ENCODE assay signal across 16 mouse cellular contexts in genomic region chr12:107392050-107392795, GRCm38 (mm10).
A peak's percentile ranks its signal among the peaks of the same experiment; 100 is the strongest.
DNase-seq lines count a peak whose midpoint lies in the region; ATAC-seq lines count a peak whose summit lies in the region.
"Had no signal": no experiment of that assay in that cellular context is flagged by ENCODE, and none has a peak within 500 bp of the region (broad histone marks: within the 10 kb centered on the region; RNA-seq: fewer than 3 reads in every experiment).

No protein-coding gene starts in this region.

- WGBS in heart, embryonic 10.5 days, result 43% methylated on average over 14 of the region's 14 CpGs
- 31% methylated on average over 14 of the region's 14 CpGs for WGBS in embryonic facial prominence, embryonic 14.5 days

- intact Hi-C loops in left cerebral cortex, postnatal 25 days (cut with DNase I), result no loop called here
- intact Hi-C loops in left cerebral cortex, postnatal 36 days (cut with DNase I), result no loop called here

- no peaks in the 10 kb centered on the region for H3K9me3 ChIP-seq in heart, embryonic 10.5 days
- H3K9me3 ChIP-seq in embryonic facial prominence, embryonic 14.5 days (ENCODE audit: control insufficient read depth, low read length), result no peaks in the 10 kb centered on the region
- H3K9me3 ChIP-seq: intestine, embryonic 15.5 days; limb, embryonic 12.5 days; liver, embryonic 15.5 days had no signal

- ATAC-seq in embryonic facial prominence, embryonic 14.5 days (ENCODE audit: low read depth), result no peak
- ATAC-seq in megakaryocyte-erythroid progenitor cell, adult 5-6 weeks (replicated peaks; ENCODE audit: low FRiP score, low TSS enrichment, poor library complexity, severe bottlenecking), result no peak
- ATAC-seq: intestine, embryonic 15.5 days; lung, postnatal 0 days; midbrain, embryonic 16.5 days had no signal

- H3K36me3 ChIP-seq in heart, embryonic 10.5 days, result no peaks in the 10 kb centered on the region
- H3K36me3 ChIP-seq in embryonic facial prominence, embryonic 14.5 days (ENCODE audit: control insufficient read depth, insufficient read depth, low read length), result no peaks in the 10 kb centered on the region
- H3K36me3 ChIP-seq: intestine, embryonic 15.5 days; limb, embryonic 12.5 days; liver, embryonic 15.5 days had no signal

- no peak overlapping the region for H3K4me3 ChIP-seq in heart, embryonic 10.5 days
- no peak overlapping the region for H3K4me3 ChIP-seq in embryonic facial prominence, embryonic 14.5 days (ENCODE audit: low read depth, low read length)
- H3K4me3 ChIP-seq: intestine, embryonic 15.5 days; limb, embryonic 12.5 days; liver, embryonic 15.5 days had no signal

- H3K27me3 ChIP-seq in heart, embryonic 10.5 days (ENCODE audit: insufficient read depth, poor library complexity, severe bottlenecking), result no peaks in the 10 kb centered on the region
- no peaks in the 10 kb centered on the region for H3K27me3 ChIP-seq in embryonic facial prominence, embryonic 14.5 days (replicated peaks; ENCODE audit: control insufficient read depth, insufficient read depth, low read length)
- H3K27me3 ChIP-seq: intestine, embryonic 15.5 days; liver, embryonic 15.5 days had no signal

- no peak overlapping the region for H3K9ac ChIP-seq in embryonic facial prominence, embryonic 14.5 days (ENCODE audit: low read depth, low read length)
- H3K9ac ChIP-seq: hindbrain, embryonic 14.5 days; intestine, embryonic 15.5 days; limb, embryonic 12.5 days; liver, embryonic 15.5 days had no signal

- H3K4me1 ChIP-seq in heart, embryonic 10.5 days, result peaks cover 5% of the 10 kb centered on the region; the same call in 1 of the 2 replicates
- H3K4me1 ChIP-seq in embryonic facial prominence, embryonic 14.5 days (ENCODE audit: control insufficient read depth, insufficient read depth, low read length), result peaks cover 6% of the 10 kb centered on the region
- H3K4me1 ChIP-seq: intestine, embryonic 15.5 days; limb, embryonic 12.5 days; liver, embryonic 15.5 days had no signal

- H3K27ac ChIP-seq in heart, embryonic 10.5 days, result peak overlapping the region; percentile 31
- no peak overlapping the region for H3K27ac ChIP-seq in embryonic facial prominence, embryonic 14.5 days (replicated peaks; ENCODE audit: low read depth, low read length)
- H3K27ac ChIP-seq: hindbrain, embryonic 14.5 days; intestine, embryonic 15.5 days; limb, embryonic 12.5 days; liver, embryonic 15.5 days had no signal

- no peak overlapping the region; the same call in 1 of the 2 replicates for H3K4me2 ChIP-seq in embryonic facial prominence, embryonic 14.5 days (ENCODE audit: low read depth, low read length)
- H3K4me2 ChIP-seq: hindbrain, embryonic 14.5 days; intestine, embryonic 15.5 days; limb, embryonic 12.5 days; liver, embryonic 15.5 days had no signal

- DNase-seq in heart, embryonic 10.5 days (ENCODE audit: low spot score), result peak; percentile 85
- no peak for DNase-seq in heart, adult 9 months (ENCODE audit: low spot score in 2 of 2)
- DNase-seq in left cerebral cortex, postnatal 25 days (ENCODE audit: low spot score in 2 of 2), result peak; percentile 11
- DNase-seq in left cerebral cortex, postnatal 36 days (ENCODE audit: low spot score in 2 of 2), result no peak
- peak; percentile 71 for DNase-seq in embryonic facial prominence, embryonic 14.5 days (ENCODE audit: low spot score)
- DNase-seq in adrenal gland, postnatal 4 days (ENCODE audit: low spot score in 2 of 2), result no peak
- DNase-seq: cerebellum, adult 11 months; cerebellum, postnatal 14 days; kidney, postnatal 4 days had no signal

Comparison
In these comparisons a context has a peak if more than half of its experiments do, and no peak if none do; other contexts are left out.
1. DNase-seq: peak in heart, embryonic 10.5 days (single experiment), left cerebral cortex, postnatal 25 days (2 of 2) and embryonic facial prominence, embryonic 14.5 days (single experiment); none in heart, adult 9 months (0 of 2), left cerebral cortex, postnatal 36 days (0 of 2) and adrenal gland, postnatal 4 days (0 of 2).